Mouse (Mus musculus): ENCODE data around the gene Ppp1r12b.

GRCm38 (mm10) chr1:134817120-134817519 lies 138.6 kb downstream of the Ppp1r12b start:
- no peak for TF ChIP-seq E2F4 (IDR thresholded peaks at IDR 0.05; ENCODE audit: insufficient read depth)
- no peak for TF ChIP-seq POLR2A (IDR thresholded peaks at IDR 0.05; ENCODE audit: insufficient read length, low read depth)
- TF ChIP-seq USF1 (IDR thresholded peaks at IDR 0.05; ENCODE audit: low read depth) = no peak
- no peak for TF ChIP-seq POLR2AphosphoS2 (IDR thresholded peaks at IDR 0.05; ENCODE audit: insufficient read length, low read depth)
